Mouse (Mus musculus) bone marrow, adult 2 months (tissue): ENCODE measurements around the gene Grid1.

ENCODE experiments used
- CTCF ChIP-seq: fragments of 200-500 bp; IDR thresholded peaks from 2 replicates; pipeline ENCODE4 v1.5.1; 2011; ENCODE audit warnings: low read length, control low read depth; ENCODE audit not compliant: control insufficient read depth, insufficient read depth
- POLR2A ChIP-seq: fragments of 200-500 bp; IDR thresholded peaks from 2 replicates; pipeline ENCODE4 v1.6.1; 2011; ENCODE audit warnings: low read depth, mild to moderate bottlenecking, control low read depth, low read length, borderline replicate concordance; ENCODE audit not compliant: control insufficient read depth

- TF ChIP-seq POLR2A: no peak
- no peak for TF ChIP-seq CTCF
Observed at GRCm38 (mm10) chr14:34903854-34904253, 83.9 kb downstream of the Grid1 start.
